Mouse (Mus musculus) cerebellum, postnatal 36 days (tissue): Measurements from ENCODE around the gene Neil1.

ENCODE experiments used
- DNase-seq, 2 experiments: peaks; one replicate each; pipeline ENCODE4 v3.0.0; 2021 to 2022; ENCODE audit warnings: mixed read lengths in 2 of 2

Gene Neil1

GRCm38 (mm10) chr9:57138507-57138906 is 9.6 kb downstream of the Neil1 start:
- no peak for DNase-seq

- no peak for DNase-seq
Observed at GRCm38 (mm10) chr9:57137777-57138176, 10.3 kb downstream of the Neil1 start.

- no peak for DNase-seq
Observed at GRCm38 (mm10) chr9:57137246-57137645, 10.9 kb downstream of the Neil1 start.

GRCm38 (mm10) chr9:57130577-57131433 is 17.3 kb downstream of the Neil1 start, which contains the start of gene Man2c1:
Gene Man2c1, plus strand, starts transcription at chr9:57130690.
- DNase-seq, result peak; percentile 95 to 96

GRCm38 (mm10) chr9:57129641-57130040 is 18.5 kb downstream of the Neil1 start:
- DNase-seq, result no peak

- no peak for DNase-seq
Observed at GRCm38 (mm10) chr9:57117261-57117755, 30.8 kb downstream of the Neil1 start.
